Mouse (Mus musculus) c-Kit-positive CD71-positive TER-119-negative erythroid progenitor cells, embryonic 14.5 days (primary cell): ENCODE results near the gene Nrl.

Experiments used
- DNase-seq: peaks from one replicate; pipeline ENCODE4 v3.0.0-alpha.2; 2013; ENCODE audit warnings: low read depth

Nrl gene

DNA sequence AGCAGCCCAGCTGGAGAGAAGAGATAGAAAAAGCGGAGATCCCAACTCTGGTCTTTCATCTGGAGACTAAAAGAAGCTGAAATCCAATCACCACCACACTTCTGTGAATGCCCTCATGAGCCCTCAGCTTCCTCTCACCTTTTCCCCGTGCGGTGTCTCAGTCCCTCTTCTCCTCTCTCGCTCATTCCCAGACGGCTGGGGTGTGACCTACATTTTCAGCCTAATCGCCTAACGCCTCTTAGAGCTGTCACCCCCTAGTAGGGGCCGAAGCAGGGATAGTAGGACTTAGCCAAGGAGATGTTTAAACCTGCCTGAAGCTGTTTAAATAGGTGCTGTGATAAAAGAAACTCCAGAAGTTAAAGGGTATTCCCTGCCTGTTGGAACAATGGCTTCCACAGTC is at the start of gene Nrl:
Gene Nrl (minus strand): TSS at position 197 of the 400 bp plus-strand sequence.
- DNase-seq: no peak

GRCm38 (mm10) chr14:55571760-55572159 is 47.0 kb upstream of the Nrl start:
- no peak for DNase-seq

DNA sequence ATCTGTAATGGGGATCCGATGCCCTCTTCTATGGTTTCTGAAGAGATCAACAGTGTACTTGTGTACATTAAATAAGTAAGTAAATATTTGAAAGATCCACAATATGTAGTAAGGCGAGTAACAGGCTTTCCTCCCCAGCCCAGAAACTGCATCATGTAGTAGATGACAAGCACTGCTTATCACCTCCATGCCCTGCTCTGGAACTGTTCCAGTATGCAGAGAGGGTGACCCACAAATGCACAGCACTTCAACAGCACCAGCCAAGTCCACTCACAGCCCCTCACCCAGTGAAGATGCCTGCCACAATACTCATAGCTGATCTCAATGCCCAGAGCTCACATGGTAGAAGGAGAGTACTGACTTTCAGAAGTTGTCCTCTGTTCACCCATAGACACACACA is 45.8 kb upstream of the Nrl start:
- DNase-seq: no peak

DNA sequence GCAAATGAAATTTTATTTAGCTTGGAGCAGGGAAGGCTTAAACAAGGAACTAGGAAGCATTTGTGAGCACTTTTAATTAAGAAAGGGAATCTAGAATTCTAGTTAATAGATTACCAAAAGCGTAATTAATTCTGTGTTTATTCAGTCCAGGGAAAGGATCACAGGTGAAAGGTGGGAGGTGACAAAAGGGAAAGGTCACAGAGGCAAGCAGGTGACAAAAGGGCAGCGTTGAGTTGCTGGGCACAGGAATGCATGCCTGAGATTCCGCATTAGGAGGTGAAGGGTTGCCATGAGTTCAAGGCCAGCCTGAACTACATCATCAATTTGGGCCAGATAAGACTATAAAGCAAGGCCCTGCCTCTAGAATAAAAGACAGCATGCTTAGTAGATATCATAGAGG is 42.7 kb upstream of the Nrl start:
- DNase-seq: no peak

- DNase-seq: no peak
Observed at GRCm38 (mm10) chr14:55565748-55566147, 41.0 kb upstream of the Nrl start.

DNA sequence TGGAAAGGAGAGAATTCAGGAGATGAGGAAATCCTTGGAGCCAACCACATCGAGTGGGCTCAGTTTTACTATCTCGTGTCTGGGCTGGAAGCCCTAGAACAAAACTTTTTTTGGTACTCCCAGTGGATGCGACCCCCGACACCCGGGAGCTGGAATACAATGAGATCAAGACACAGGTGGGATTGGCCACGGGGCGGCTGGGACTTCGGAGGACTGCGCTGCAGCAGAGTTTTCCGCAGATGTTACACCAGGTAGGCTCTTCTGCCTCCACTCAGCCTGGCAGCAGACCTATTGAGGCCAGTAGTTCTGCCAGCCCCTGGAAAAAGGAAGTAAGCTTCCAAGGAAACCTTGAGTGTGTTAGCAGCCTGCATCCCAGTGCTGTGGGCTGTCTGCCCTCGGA is 38.5 kb upstream of the Nrl start:
- no peak for DNase-seq

DNA sequence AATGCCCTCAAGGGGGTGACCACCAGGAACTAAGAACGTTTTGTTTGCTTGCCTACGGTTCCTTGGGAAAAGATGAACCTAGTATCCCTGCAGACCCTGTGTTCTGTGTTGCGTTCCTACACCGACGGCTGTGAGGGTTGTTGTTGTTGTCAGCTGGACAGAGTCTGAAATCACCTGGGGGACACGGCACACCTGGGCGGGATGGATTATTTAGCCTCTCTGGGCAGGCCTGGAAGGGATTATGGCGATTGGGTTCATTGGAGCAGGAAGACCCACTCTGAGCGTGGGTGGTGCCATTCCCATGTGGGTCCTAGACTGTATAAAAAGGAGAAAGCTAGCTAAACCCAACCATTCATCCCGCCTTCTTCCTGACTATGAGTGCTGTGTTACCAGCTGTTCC is 37.1 kb upstream of the Nrl start:
- no peak for DNase-seq

GRCm38 (mm10) chr14:55560202-55561073 is 35.7 kb upstream of the Nrl start, which contains the start of gene A730061H03Rik:
Gene A730061H03Rik (minus strand): TSS chr14:55560406.
- DNase-seq: peak; percentile 98

DNA sequence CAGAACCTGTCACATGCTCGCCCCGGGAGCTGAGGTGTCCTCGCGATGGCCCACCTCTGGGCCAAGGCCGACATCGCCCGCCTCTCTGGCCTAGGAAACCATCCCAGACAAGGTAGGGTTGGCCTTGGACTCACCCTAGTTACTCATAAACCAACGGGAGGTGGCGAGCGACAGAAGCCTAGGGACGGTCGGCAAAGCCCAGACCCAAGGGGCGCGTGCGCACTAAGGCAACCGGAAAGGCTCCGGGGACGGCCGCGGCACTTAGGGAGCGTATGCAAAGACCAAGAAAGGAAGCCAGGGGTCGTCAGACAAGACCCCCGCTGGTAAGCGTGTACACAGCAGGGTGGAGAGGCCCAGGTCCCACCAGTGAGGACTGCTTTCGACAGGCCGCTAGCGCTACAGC is 35.0 kb upstream of the Nrl start, which contains the start of gene Dcaf11:
Gene Dcaf11 (plus strand): TSS at position 208 of the 403 bp plus-strand sequence.
- peak; percentile 78 for DNase-seq

- DNase-seq: peak; percentile 70
Observed at GRCm38 (mm10) chr14:55558740-55559448, 34.1 kb upstream of the Nrl start.

GRCm38 (mm10) chr14:55557587-55557986 is 32.8 kb upstream of the Nrl start:
- DNase-seq: no peak

GRCm38 (mm10) chr14:55557003-55557402 is 32.2 kb upstream of the Nrl start:
- peak; percentile 70 for DNase-seq

GRCm38 (mm10) chr14:55555788-55556187 is 31.0 kb upstream of the Nrl start:
- DNase-seq: no peak

GRCm38 (mm10) chr14:55554635-55555034 is 29.9 kb upstream of the Nrl start:
- no peak for DNase-seq

DNA sequence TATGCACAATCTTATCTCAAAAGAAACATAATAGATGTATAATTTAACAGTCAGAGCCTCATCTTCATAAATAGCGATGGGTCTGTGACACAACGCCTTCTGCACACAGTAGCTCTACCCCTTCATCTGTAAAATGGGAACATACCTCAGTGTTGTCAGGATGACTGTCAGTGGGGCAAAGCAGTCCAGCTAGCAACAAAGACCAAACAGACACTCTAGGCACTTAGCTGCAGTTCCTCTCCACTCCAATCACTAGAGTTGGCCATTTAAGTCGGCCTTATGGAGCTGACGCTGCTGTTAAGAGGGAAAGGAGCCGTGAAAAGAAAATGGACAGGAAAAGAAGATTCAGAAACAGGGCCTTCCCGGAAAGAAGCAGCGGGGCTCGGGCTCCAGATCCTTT is 27.0 kb upstream of the Nrl start:
- no peak for DNase-seq

GRCm38 (mm10) chr14:55551347-55551746 is 26.6 kb upstream of the Nrl start:
- DNase-seq: no peak

GRCm38 (mm10) chr14:55550191-55550590 is 25.4 kb upstream of the Nrl start:
- no peak for DNase-seq

DNA sequence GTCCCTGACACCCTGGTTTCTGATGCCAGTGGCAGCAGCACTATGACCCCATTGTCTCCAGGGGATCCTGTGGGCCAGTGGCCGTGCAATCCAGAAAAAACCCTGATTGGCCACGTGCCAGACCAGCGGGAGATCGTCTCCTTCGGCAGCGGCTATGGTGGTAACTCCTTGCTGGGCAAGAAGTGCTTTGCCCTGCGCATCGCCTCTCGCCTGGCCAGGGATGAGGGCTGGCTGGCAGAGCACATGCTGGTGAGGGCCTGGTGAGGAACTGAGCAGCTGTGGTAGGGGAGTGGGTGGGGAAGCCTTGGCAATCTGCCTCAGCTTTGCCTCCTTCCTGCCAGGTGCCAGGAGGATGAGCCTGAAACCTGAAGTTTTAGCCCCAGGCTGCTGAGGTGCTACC is 19.6 kb upstream of the Nrl start:
- DNase-seq: no peak

- no peak for DNase-seq
Observed at GRCm38 (mm10) chr14:55542268-55542667, 17.5 kb upstream of the Nrl start.

DNA sequence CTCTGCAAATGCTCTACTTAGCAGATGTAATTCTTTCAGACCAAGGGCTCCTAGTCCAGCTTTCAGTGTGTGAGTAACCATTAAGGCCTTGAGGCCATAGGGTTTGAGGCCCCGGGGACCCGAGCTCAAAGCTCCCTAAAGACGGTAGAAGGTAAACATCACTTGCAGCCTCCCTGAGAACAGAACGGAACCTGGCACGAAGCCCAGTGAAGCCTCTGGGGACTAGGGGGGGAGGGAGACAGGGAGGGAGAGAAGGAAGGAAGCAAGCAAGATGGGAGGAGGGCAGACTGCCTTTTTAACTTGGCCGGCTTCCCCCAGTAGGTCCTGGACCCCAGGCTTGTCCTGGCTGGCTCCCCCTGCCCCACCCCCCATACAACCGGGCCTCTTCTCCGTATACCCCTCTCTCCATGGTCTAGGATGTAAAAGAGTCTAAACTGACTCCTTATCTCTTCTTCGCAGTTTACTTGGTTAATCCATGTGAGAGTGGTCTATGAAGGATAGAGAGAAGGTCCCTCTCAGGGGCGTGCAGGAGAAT is 16.1 kb upstream of the Nrl start:
- peak; percentile 65 for DNase-seq

DNA sequence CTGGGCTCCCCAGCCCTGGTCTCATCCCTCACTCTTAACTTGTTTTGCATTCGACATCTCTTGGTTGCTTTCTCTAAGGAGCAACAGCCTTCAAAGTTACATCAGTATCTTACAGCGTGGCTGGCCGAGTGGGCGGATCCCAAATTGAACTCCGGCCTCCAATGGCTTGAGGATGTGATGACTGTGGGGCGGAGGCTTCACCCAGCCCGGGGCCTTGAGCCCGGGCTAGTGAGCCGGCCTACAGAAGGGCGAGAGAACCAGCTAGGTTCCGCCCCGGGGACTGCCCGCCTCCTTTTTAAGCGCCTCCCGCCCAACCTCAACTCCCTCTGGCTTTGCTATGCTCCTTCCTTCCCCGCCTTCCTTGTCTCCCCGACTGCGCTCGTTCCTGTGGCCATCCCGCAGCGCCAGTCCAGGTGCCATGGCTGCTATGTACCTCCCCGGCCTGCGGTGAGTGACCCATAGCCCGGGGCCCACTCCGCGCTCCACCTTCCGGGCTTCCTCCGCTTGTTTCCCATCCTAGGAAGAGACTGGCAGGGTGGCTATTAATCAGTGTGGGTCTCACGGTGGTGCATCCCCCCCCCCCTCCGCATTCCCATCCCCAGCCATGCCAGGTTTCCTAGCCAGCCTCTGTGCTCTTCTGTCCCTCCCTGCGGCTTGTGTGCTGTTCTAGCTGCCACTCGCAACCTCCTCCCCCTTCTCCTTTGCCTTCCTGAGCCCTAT is 15.4 kb upstream of the Nrl start, which contains the start of gene Pck2:
Gene Pck2 (plus strand): TSS at position 200 of the 720 bp plus-strand sequence.
- peak; percentile 89 for DNase-seq

- peak; percentile 40 for DNase-seq
Observed at GRCm38 (mm10) chr14:55536116-55536745, 11.4 kb upstream of the Nrl start.
